Mouse (Mus musculus) forebrain, embryonic 11.5 days (tissue): ENCODE measurements around the gene Atp6v1d. TPM values are rescaled to one million over a fixed set of nuclear protein-coding genes. Genes with fewer than 3 reads are reported as not detected.

Experiments
- ATAC-seq: fragments of 200-750 bp; cut with Nextera tagmentation; replicated peaks from 2 replicates; pipeline ENCODE4 v1.8.0; 2017; ENCODE audit warnings: moderate TSS enrichment; ENCODE audit not compliant: low FRiP score
- DNase-seq: peaks from one replicate; pipeline ENCODE4 v3.0.0-alpha.2; 2017; ENCODE audit warnings: low spot score
- H3K27ac ChIP-seq: fragments of 300-500 bp; sonication (generic); 2 replicates; pipeline ENCODE4 v1.5.1; 2014; ENCODE audit warnings: low read depth, low read length
- H3K27me3 ChIP-seq: fragments of 300-500 bp; sonication (generic); 2 replicates; pipeline ENCODE4 v1.6.1; 2014; ENCODE audit warnings: mild to moderate bottlenecking, low read length, mixed read lengths; ENCODE audit not compliant: control insufficient read depth, insufficient read depth
- H3K36me3 ChIP-seq: fragments of 300-500 bp; sonication (generic); 2 replicates; pipeline ENCODE4 v1.6.1; 2014; ENCODE audit warnings: mild to moderate bottlenecking, low read length, moderate library complexity, mixed read lengths; ENCODE audit not compliant: control insufficient read depth, insufficient read depth
- H3K4me1 ChIP-seq: fragments of 300-500 bp; sonication (generic); replicated peaks from 2 replicates; pipeline ENCODE4 v1.6.1; 2014; ENCODE audit warnings: low read length, mixed read lengths; ENCODE audit not compliant: control insufficient read depth, insufficient read depth
- H3K4me2 ChIP-seq: fragments of 300-500 bp; sonication (generic); 2 replicates; pipeline ENCODE4 v1.6.1; 2014; ENCODE audit warnings: low read depth, mild to moderate bottlenecking, low read length, moderate library complexity, mixed read lengths; ENCODE audit not compliant: severe bottlenecking
- H3K4me3 ChIP-seq: fragments of 300-500 bp; sonication (generic); 2 replicates; pipeline ENCODE4 v1.5.1; 2014; ENCODE audit warnings: low read depth, low read length
- H3K9ac ChIP-seq: fragments of 300-500 bp; sonication (generic); 2 replicates; pipeline ENCODE4 v1.6.1; 2014; ENCODE audit warnings: low read length
- H3K9me3 ChIP-seq: fragments of 300-500 bp; sonication (generic); 2 replicates; pipeline ENCODE4 v1.6.1; 2016; ENCODE audit warnings: low read length, mixed read lengths; ENCODE audit not compliant: control insufficient read depth
- WGBS: fragments of 180-500 bp; shearing (Covaris S2); extraction: QIAGEN DNeasy Blood & Tissue Kit; methylation state at CpG from one replicate; pipeline ENCODE4 v1.1.7; 2014; 5-methylcytosine and 5-hydroxymethylcytosine counted together
- polyA plus RNA-seq: library from polyadenylated mRNA; unstranded; fragments of >200 nt; fragmentation: Nextera tagmentation; extraction: Ambion mirVana; gene quantifications from 2 replicates; pipeline ENCODE4 v1.2.1, GENCODE M21; 2014

The Atp6v1d gene
- 79.6 and 99.2 TPM in 2 replicates for polyA plus RNA-seq

- peak within 1 kb of the TSS; percentile 93 for H3K9ac ChIP-seq
- no peaks in the 10 kb centered on the region for H3K36me3 ChIP-seq
- H3K4me3 ChIP-seq = peak within 1 kb of the TSS; percentile 60
- ATAC-seq (peak; percentile 100), DNase-seq (peak; percentile 99)
- no peaks in the 10 kb centered on the region for H3K27me3 ChIP-seq
- H3K9me3 ChIP-seq = no peaks in the 10 kb centered on the region
- peaks cover 8% of the 10 kb centered on the region; the same call in 1 of the 2 replicates for H3K4me1 ChIP-seq
- peak within 1 kb of the TSS; percentile 81; the same call in 1 of the 2 replicates for H3K27ac ChIP-seq
- peak within 1 kb of the TSS; percentile 94 for H3K4me2 ChIP-seq
- under 1% methylated on average over 55 of the region's 55 CpGs for WGBS
These were observed at the start of gene Atp6v1d, which contains the start of gene Eif2s1 for GRCm38 (mm10) chr12:78861496-78862253. Atp6v1d (minus strand) TSS chr12:78861638. Eif2s1 (plus strand) TSS chr12:78861819.

GRCm38 (mm10) chr12:78910684-78911461, 49.4 kb upstream of the Atp6v1d start:
- peak overlapping the region; percentile 29 for H3K4me3 ChIP-seq
- H3K4me2 ChIP-seq = peak overlapping the region; percentile 61; the same call in 1 of the 2 replicates
- no peaks in the 10 kb centered on the region for H3K36me3 ChIP-seq
- H3K27me3 ChIP-seq = peaks cover 28% of the 10 kb centered on the region
- H3K9ac ChIP-seq = no peak overlapping the region; the same call in 1 of the 2 replicates
- H3K4me1 ChIP-seq = peaks cover 14% of the 10 kb centered on the region; the same call in 1 of the 2 replicates
- no peaks in the 10 kb centered on the region for H3K9me3 ChIP-seq
- H3K27ac ChIP-seq = peak overlapping the region; percentile 4; the same call in 1 of the 2 replicates
- DNase-seq (no peak), ATAC-seq (no peak)
- WGBS = 7% methylated on average over 16 of the region's 16 CpGs

- ATAC-seq (no peak), DNase-seq (no peak)
- no peak overlapping the region for H3K4me2 ChIP-seq
- H3K4me1 ChIP-seq = peaks cover 14% of the 10 kb centered on the region; the same call in 1 of the 2 replicates
- H3K27ac ChIP-seq = no peak overlapping the region
- no peaks in the 10 kb centered on the region for H3K9me3 ChIP-seq
- peaks cover 26% of the 10 kb centered on the region for H3K27me3 ChIP-seq
- WGBS = 75% methylated on average over 6 of the region's 6 CpGs
- no peak overlapping the region for H3K9ac ChIP-seq
- H3K36me3 ChIP-seq = no peaks in the 10 kb centered on the region
- H3K4me3 ChIP-seq = no peak overlapping the region
These were observed 46.7 kb upstream of the Atp6v1d start for GRCm38 (mm10) chr12:78908081-78908605.

GRCm38 (mm10) chr12:78906707-78907162, 45.3 kb upstream of the Atp6v1d start, which contains the start of gene Plek2:
Plek2 (minus strand) TSS chr12:78906964.
- H3K9ac ChIP-seq = peak within 1 kb of the TSS; percentile 53
- DNase-seq = peak; percentile 77
- no peak within 1 kb of the TSS for H3K27ac ChIP-seq
- peak within 1 kb of the TSS; percentile 38 for H3K4me3 ChIP-seq
- ATAC-seq = peak; percentile 76
- H3K4me1 ChIP-seq = peaks cover 13% of the 10 kb centered on the region; the same call in 1 of the 2 replicates
- peaks cover 18% of the 10 kb centered on the region for H3K27me3 ChIP-seq
- no peaks in the 10 kb centered on the region for H3K9me3 ChIP-seq
- H3K36me3 ChIP-seq = no peaks in the 10 kb centered on the region
- 2% methylated on average over 38 of the region's 38 CpGs for WGBS
- peak within 1 kb of the TSS; percentile 81 for H3K4me2 ChIP-seq

GRCm38 (mm10) chr12:78904499-78904898, 43.1 kb upstream of the Atp6v1d start:
- Histone ChIP-seq H3K9ac (no peak overlapping the region), H3K27me3 (peaks cover 5% of the 10 kb centered on the region; the same call in 1 of the 2 replicates), H3K4me2 (no peak overlapping the region), H3K4me1 (peaks cover 5% of the 10 kb centered on the region; the same call in 1 of the 2 replicates), H3K4me3 (no peak overlapping the region), H3K27ac (no peak overlapping the region), H3K36me3 (no peaks in the 10 kb centered on the region), H3K9me3 (no peaks in the 10 kb centered on the region)
- ATAC-seq (no peak), DNase-seq (no peak)
- WGBS = 92% methylated on average over 7 of the region's 7 CpGs

GRCm38 (mm10) chr12:78903313-78903712, 41.9 kb upstream of the Atp6v1d start:
- H3K9ac ChIP-seq = no peak overlapping the region
- H3K4me3 ChIP-seq = no peak overlapping the region
- no peaks in the 10 kb centered on the region for H3K36me3 ChIP-seq
- peaks cover 5% of the 10 kb centered on the region; the same call in 1 of the 2 replicates for H3K27me3 ChIP-seq
- no peaks in the 10 kb centered on the region for H3K9me3 ChIP-seq
- ATAC-seq (no peak), DNase-seq (no peak)
- H3K4me1 ChIP-seq = peaks cover 5% of the 10 kb centered on the region; the same call in 1 of the 2 replicates
- no peak overlapping the region for H3K27ac ChIP-seq
- H3K4me2 ChIP-seq = no peak overlapping the region
- WGBS = 88% methylated on average over 4 of the region's 4 CpGs

- DNase-seq = no peak
- WGBS = 88% methylated on average over 5 of the region's 5 CpGs
These were observed 40.0 kb upstream of the Atp6v1d start for GRCm38 (mm10) chr12:78901467-78901866.

GRCm38 (mm10) chr12:78897861-78898260, 36.4 kb upstream of the Atp6v1d start:
- H3K27ac ChIP-seq = no peak overlapping the region
- H3K9ac ChIP-seq = no peak overlapping the region
- no peaks in the 10 kb centered on the region for H3K27me3 ChIP-seq
- H3K4me2 ChIP-seq = no peak overlapping the region
- H3K4me3 ChIP-seq = no peak overlapping the region
- H3K4me1 ChIP-seq = no peaks in the 10 kb centered on the region
- no peaks in the 10 kb centered on the region for H3K36me3 ChIP-seq
- 100% methylated on average over 1 of the region's 1 CpGs for WGBS
- H3K9me3 ChIP-seq = no peaks in the 10 kb centered on the region
- DNase-seq = no peak
- no peak for ATAC-seq

More at GRCm38 (mm10) chr12:78901467-78901866, 40.0 kb upstream of the Atp6v1d start:
- H3K4me1 ChIP-seq = no peaks in the 10 kb centered on the region
- no peak overlapping the region for H3K27ac ChIP-seq
- no peaks in the 10 kb centered on the region for H3K27me3 ChIP-seq
- H3K36me3 ChIP-seq = no peaks in the 10 kb centered on the region
- H3K4me2 ChIP-seq = no peak overlapping the region
- no peak for ATAC-seq
- no peak overlapping the region for H3K9ac ChIP-seq
- no peaks in the 10 kb centered on the region for H3K9me3 ChIP-seq
- H3K4me3 ChIP-seq = no peak overlapping the region
